Mouse (Mus musculus) forebrain, embryonic 14.5 days (tissue): ENCODE results near the gene Nr2f6. TPM values are rescaled to one million over a fixed set of nuclear protein-coding genes. Genes with fewer than 3 reads are reported as not detected.
A peak's percentile ranks its signal among the peaks of the same experiment; 100 is the strongest.

ENCODE experiments used
- ATAC-seq: fragments of 200-750 bp; cut with Nextera tagmentation; 2 replicates; pipeline ENCODE4 v1.8.0; 2017; ENCODE audit warnings: mild to moderate bottlenecking, moderate library complexity
- DNase-seq: peaks from one replicate; pipeline ENCODE4 v3.0.0-alpha.2; 2015; ENCODE audit warnings: low spot score
- H3K27ac ChIP-seq: fragments of 300-500 bp; sonication (generic); 2 replicates; pipeline ENCODE4 v1.5.1; 2014; ENCODE audit warnings: low read depth, mild to moderate bottlenecking, control low read depth, low read length, moderate library complexity
- H3K27me3 ChIP-seq: fragments of 300-500 bp; sonication (generic); replicated peaks from 2 replicates; pipeline ENCODE4 v1.6.1; 2014; ENCODE audit warnings: low read length, control low read depth, mixed read lengths; ENCODE audit not compliant: control insufficient read depth, insufficient read depth
- H3K36me3 ChIP-seq: fragments of 300-500 bp; sonication (generic); 2 replicates; pipeline ENCODE4 v1.6.1; 2014; ENCODE audit warnings: low read length, control low read depth; ENCODE audit not compliant: control insufficient read depth, insufficient read depth
- H3K4me1 ChIP-seq: fragments of 300-500 bp; sonication (generic); 2 replicates; pipeline ENCODE4 v1.6.1; 2014; ENCODE audit warnings: antibody characterized with exemption, low read length, control low read depth; ENCODE audit not compliant: control insufficient read depth, insufficient read depth
- H3K4me2 ChIP-seq: fragments of 300-500 bp; sonication (generic); 2 replicates; pipeline ENCODE4 v1.6.1; 2014; ENCODE audit warnings: mild to moderate bottlenecking, control low read depth, low read length
- H3K4me3 ChIP-seq: fragments of 300-500 bp; sonication (generic); 2 replicates; pipeline ENCODE4 v1.5.1; 2014; ENCODE audit warnings: low read depth, low read length, control low read depth
- H3K9ac ChIP-seq: fragments of 300-500 bp; sonication (generic); 2 replicates; pipeline ENCODE4 v1.6.1; 2014; ENCODE audit warnings: mild to moderate bottlenecking, low read length, control low read depth, moderate library complexity
- H3K9me3 ChIP-seq: fragments of 300-500 bp; sonication (generic); replicated peaks from 2 replicates; pipeline ENCODE4 v1.6.1; 2016; ENCODE audit warnings: low read length, control low read depth, mixed read lengths; ENCODE audit not compliant: control insufficient read depth
- WGBS: fragments of 180-500 bp; shearing (Covaris S2); extraction: QIAGEN DNeasy Blood & Tissue Kit; methylation state at CpG from one replicate; pipeline ENCODE4 v1.1.7; 2014; 5-methylcytosine and 5-hydroxymethylcytosine counted together
- polyA plus RNA-seq: library from polyadenylated mRNA; unstranded; fragments of >200 nt; fragmentation: Nextera tagmentation; extraction: Ambion mirVana; gene quantifications from 2 replicates; pipeline ENCODE4 v1.2.1, GENCODE M21; 2014

The Nr2f6 gene
- polyA plus RNA-seq, 1 experiment from 2014 or later = 17.3 TPM

- ATAC-seq = peak; percentile 82
- Histone ChIP-seq H3K9ac (peak overlapping the region; percentile 77), H3K4me2 (peak overlapping the region; percentile 97)
These were observed 506 bp upstream of the Nr2f6 start for GRCm38 (mm10) chr8:71381971-71382961.

GRCm38 (mm10) chr8:71380178-71381171 lies 1.3 kb downstream of the Nr2f6 start:
- H3K27me3 ChIP-seq = peaks cover 10% of the 10 kb centered on the region; the same call in 1 of the 2 replicates
- ATAC-seq (no peak), DNase-seq (peak; percentile 9)
- no peaks in the 10 kb centered on the region for H3K9me3 ChIP-seq
- H3K4me1 ChIP-seq = peaks cover 32% of the 10 kb centered on the region
- H3K9ac ChIP-seq = peak overlapping the region; percentile 77
- 0 out of 2 replicates have a peak, but pooled peaks cover 5% of the 10 kb centered on the region for H3K36me3 ChIP-seq
- peak overlapping the region; percentile 97 for H3K4me2 ChIP-seq
- H3K4me3 ChIP-seq = peak overlapping the region; percentile 70
- no peak overlapping the region for H3K27ac ChIP-seq
- 2% methylated on average over 72 of the region's 72 CpGs for WGBS

More at GRCm38 (mm10) chr8:71381971-71382961, 506 bp upstream of the Nr2f6 start:
- H3K4me1 ChIP-seq = peaks cover 17% of the 10 kb centered on the region
- peak overlapping the region; percentile 66 for H3K27ac ChIP-seq
- WGBS = 3% methylated on average over 61 of the region's 80 CpGs
- peaks cover 10% of the 10 kb centered on the region; the same call in 1 of the 2 replicates for H3K27me3 ChIP-seq
- H3K4me3 ChIP-seq = peak overlapping the region; percentile 70
- H3K9me3 ChIP-seq = no peaks in the 10 kb centered on the region
- DNase-seq = peak; percentile 74
- 0 out of 2 replicates have a peak, but pooled peaks cover 5% of the 10 kb centered on the region for H3K36me3 ChIP-seq

GRCm38 (mm10) chr8:71379512-71380075 lies 2.2 kb downstream of the Nr2f6 start:
- Histone ChIP-seq H3K36me3 (0 out of 2 replicates have a peak, but pooled peaks cover 8% of the 10 kb centered on the region), H3K4me3 (peak overlapping the region; percentile 70), H3K4me2 (peak overlapping the region; percentile 97), H3K9me3 (no peaks in the 10 kb centered on the region), H3K4me1 (peaks cover 32% of the 10 kb centered on the region), H3K27me3 (peaks cover 10% of the 10 kb centered on the region; the same call in 1 of the 2 replicates), H3K9ac (0 out of 2 replicates have a peak overlapping the region, but pooled peaks have one; percentile 77), H3K27ac (no peak overlapping the region)
- 34% methylated on average over 3 of the region's 3 CpGs for WGBS
- no peak for DNase-seq
- ATAC-seq = no peak

GRCm38 (mm10) chr8:71379008-71379407 lies 2.8 kb downstream of the Nr2f6 start:
- Histone ChIP-seq H3K4me3 (no peak overlapping the region), H3K9ac (no peak overlapping the region)
- 44% methylated on average over 4 of the region's 4 CpGs for WGBS

GRCm38 (mm10) chr8:71376423-71377030 lies 5.2 kb downstream of the Nr2f6 start:
- Histone ChIP-seq H3K36me3 (0 out of 2 replicates have a peak, but pooled peaks cover 8% of the 10 kb centered on the region), H3K27ac (no peak overlapping the region), H3K27me3 (peaks cover 10% of the 10 kb centered on the region; the same call in 1 of the 2 replicates), H3K4me1 (peaks cover 32% of the 10 kb centered on the region), H3K4me3 (peak overlapping the region; percentile 32), H3K9ac (peak overlapping the region; percentile 60), H3K4me2 (peak overlapping the region; percentile 76), H3K9me3 (no peaks in the 10 kb centered on the region)
- ATAC-seq (no peak), DNase-seq (no peak)
- WGBS = 13% methylated on average over 8 of the region's 8 CpGs

More at GRCm38 (mm10) chr8:71379008-71379407, 2.8 kb downstream of the Nr2f6 start:
- no peaks in the 10 kb centered on the region for H3K9me3 ChIP-seq
- 0 out of 2 replicates have a peak, but pooled peaks cover 8% of the 10 kb centered on the region for H3K36me3 ChIP-seq
- DNase-seq (no peak), ATAC-seq (no peak)
- H3K4me1 ChIP-seq = peaks cover 32% of the 10 kb centered on the region
- peak overlapping the region; percentile 97; the same call in 1 of the 2 replicates for H3K4me2 ChIP-seq
- H3K27me3 ChIP-seq = peaks cover 10% of the 10 kb centered on the region; the same call in 1 of the 2 replicates
- no peak overlapping the region for H3K27ac ChIP-seq

GRCm38 (mm10) chr8:71375581-71376422 lies 6.0 kb downstream of the Nr2f6 start:
- Histone ChIP-seq H3K27ac (0 out of 2 replicates have a peak overlapping the region, but pooled peaks have one; percentile 27), H3K36me3 (0 out of 2 replicates have a peak, but pooled peaks cover 8% of the 10 kb centered on the region), H3K4me1 (peaks cover 28% of the 10 kb centered on the region), H3K4me2 (peak overlapping the region; percentile 76), H3K9me3 (no peaks in the 10 kb centered on the region), H3K9ac (peak overlapping the region; percentile 60), H3K27me3 (peaks cover 6% of the 10 kb centered on the region; the same call in 1 of the 2 replicates), H3K4me3 (peak overlapping the region; percentile 32)
- DNase-seq = peak; percentile 71
- WGBS = 4% methylated on average over 72 of the region's 74 CpGs
- peak; percentile 13 for ATAC-seq

GRCm38 (mm10) chr8:71374616-71375206 lies 7.0 kb downstream of the Nr2f6 start:
- H3K9me3 ChIP-seq = no peaks in the 10 kb centered on the region
- 80% methylated on average over 17 of the region's 17 CpGs for WGBS

More at GRCm38 (mm10) chr8:71374616-71375206, 7.0 kb downstream of the Nr2f6 start:
- Histone ChIP-seq H3K4me3 (no peak overlapping the region), H3K9ac (no peak overlapping the region), H3K4me2 (no peak overlapping the region), H3K27ac (no peak overlapping the region), H3K4me1 (peaks cover 26% of the 10 kb centered on the region), H3K36me3 (peaks cover 11% of the 10 kb centered on the region; the same call in 1 of the 2 replicates), H3K27me3 (0 out of 2 replicates have a peak, but pooled peaks cover 3% of the 10 kb centered on the region)
- ATAC-seq (no peak), DNase-seq (no peak)
